Mouse (Mus musculus): ENCODE measurements around the gene Accs. TPM values are rescaled to one million over a fixed set of nuclear protein-coding genes. Genes with fewer than 3 reads are reported as not detected.

The Accs gene
- total RNA-seq, 2 experiments from 2014 or later, result 3.5 to 4.2 TPM

- DNase-seq, result no peak
Measured at GRCm38 (mm10) chr2:93791516-93792499, 57.9 kb downstream of the Accs start.

GRCm38 (mm10) chr2:93790798-93791345, 58.9 kb downstream of the Accs start:
- DNase-seq, result no peak

- DNase-seq, result no peak
Measured at GRCm38 (mm10) chr2:93788557-93788956, 61.2 kb downstream of the Accs start.

GRCm38 (mm10) chr2:93786175-93786574, 63.6 kb downstream of the Accs start:
- peak; percentile 68 to 79 for DNase-seq

GRCm38 (mm10) chr2:93785432-93785798, 64.3 kb downstream of the Accs start:
- no peak for DNase-seq

GRCm38 (mm10) chr2:93784721-93785431, 64.9 kb downstream of the Accs start:
- no peak for DNase-seq

GRCm38 (mm10) chr2:93783926-93784539, 65.7 kb downstream of the Accs start:
- no peak for DNase-seq

Other genes with a start within 250 kb of the Accs start
- under 1 TPM; 0.55 to 0.88 TPM for gene Alx4, start 207.6 kb downstream of the Accs start, total RNA-seq (2021)
- 10 to 100 TPM; 49.6 to 55.9 TPM for gene Ext2, start 27.4 kb downstream of the Accs start, total RNA-seq (2021)
- gene Accsl, start 19.2 kb upstream of the Accs start, total RNA-seq (2021), result 1 to 10 TPM in 1 of 2 experiments, under 1 TPM in 1; 0.42 to 1.1 TPM
- gene Gm13889, start 107.3 kb upstream of the Accs start, total RNA-seq (2021), result 10 to 100 TPM; 52.1 to 59.2 TPM
- not detected for gene Gm27027, start 146.4 kb upstream of the Accs start, total RNA-seq (2021)
- gene Alkbh3, start 160.9 kb upstream of the Accs start, total RNA-seq (2021), result 10 to 100 TPM; 21.5 to 29.7 TPM

All from layer of hippocampus, postnatal 36 days (tissue).